ENCODE assay signal across 12 mouse cellular contexts in genomic region chr12:7776335-7776734, GRCm38 (mm10).
DNase-seq lines count a peak whose midpoint lies in the region; ATAC-seq and TF ChIP-seq lines count a peak whose summit lies in the region.
"Had no signal": no experiment of that assay in that cellular context is flagged by ENCODE, and none has a peak within 500 bp of the region (broad histone marks: within the 10 kb centered on the region; RNA-seq: fewer than 3 reads in every experiment).

No protein-coding gene starts in this region.

- WGBS in hindbrain, embryonic 14.5 days = 32% methylated on average over 3 of the region's 3 CpGs
- WGBS in neural tube, embryonic 13.5 days = 19% methylated on average over 3 of the region's 3 CpGs
- WGBS in lung, postnatal 0 days = 45% methylated on average over 3 of the region's 3 CpGs

- no peaks in the 10 kb centered on the region for H3K36me3 ChIP-seq in hindbrain, embryonic 14.5 days (replicated peaks; ENCODE audit: control insufficient read depth, insufficient read depth)
- H3K36me3 ChIP-seq in neural tube, embryonic 13.5 days = no peaks in the 10 kb centered on the region
- H3K36me3 ChIP-seq in lung, postnatal 0 days (ENCODE audit: insufficient read depth, low read length) = no peaks in the 10 kb centered on the region
- H3K36me3 ChIP-seq: limb, embryonic 15.5 days had no signal

- peak; percentile 34 for DNase-seq in embryo, embryonic 10 days (ENCODE audit: low spot score)
- DNase-seq in embryo, embryonic 9.5 days (ENCODE audit: extremely low spot score) = no peak
- DNase-seq in lung, postnatal 10 days = peak; percentile 10
- no peak for DNase-seq in lung, postnatal 25 days (ENCODE audit: low spot score)
- DNase-seq in hindbrain, embryonic 14.5 days (ENCODE audit: low spot score) = no peak
- no peak for DNase-seq in spleen, postnatal 4 days (ENCODE audit: low spot score in 2 of 2)
- DNase-seq in lung, postnatal 0 days (ENCODE audit: low spot score) = no peak
- DNase-seq: B cell, adult 2 months; gastrocnemius, postnatal 25 days had no signal

- H3K9me3 ChIP-seq in hindbrain, embryonic 14.5 days (ENCODE audit: control insufficient read depth, low read length) = no peaks in the 10 kb centered on the region
- H3K9me3 ChIP-seq in neural tube, embryonic 13.5 days = no peaks in the 10 kb centered on the region
- no peaks in the 10 kb centered on the region for H3K9me3 ChIP-seq in lung, postnatal 0 days (ENCODE audit: low read length)
- H3K9me3 ChIP-seq: limb, embryonic 15.5 days had no signal

- TF ChIP-seq EP300 in lung, postnatal 0 days (IDR thresholded peaks at IDR 0.05) = no peak

- no peaks in the 10 kb centered on the region for H3K4me1 ChIP-seq in hindbrain, embryonic 14.5 days (replicated peaks; ENCODE audit: control insufficient read depth, insufficient read depth, low read length)
- H3K4me1 ChIP-seq in neural tube, embryonic 13.5 days (replicated peaks) = peaks cover 17% of the 10 kb centered on the region
- H3K4me1 ChIP-seq in lung, postnatal 0 days (ENCODE audit: insufficient read depth, low read depth, low read length) = no peaks in the 10 kb centered on the region
- H3K4me1 ChIP-seq: limb, embryonic 15.5 days had no signal

- ATAC-seq in hindbrain, embryonic 14.5 days (ENCODE audit: low FRiP score) = peak; percentile 31; the same call in 1 of the 2 replicates
- ATAC-seq in neural tube, embryonic 13.5 days (ENCODE audit: low read depth) = 0 out of 2 replicates have a peak, but pooled peaks have one; percentile 28
- ATAC-seq in lung, postnatal 0 days = no peak
- ATAC-seq: inflammation-experienced regulatory T-cells, adult 6 months had no signal

- H3K27ac ChIP-seq in hindbrain, embryonic 14.5 days = no peak overlapping the region
- no peak overlapping the region for H3K27ac ChIP-seq in neural tube, embryonic 13.5 days (replicated peaks)
- no peak overlapping the region for H3K27ac ChIP-seq in lung, postnatal 0 days (ENCODE audit: low read length)
- H3K27ac ChIP-seq: limb, embryonic 15.5 days had no signal

- H3K4me3 ChIP-seq in hindbrain, embryonic 14.5 days (replicated peaks; ENCODE audit: low read length) = no peak overlapping the region
- no peak overlapping the region for H3K4me3 ChIP-seq in neural tube, embryonic 13.5 days
- H3K4me3 ChIP-seq in lung, postnatal 0 days (ENCODE audit: low read depth, low read length) = no peak overlapping the region
- H3K4me3 ChIP-seq: limb, embryonic 15.5 days had no signal

- no peak overlapping the region for H3K4me2 ChIP-seq in hindbrain, embryonic 14.5 days (replicated peaks)
- no peak overlapping the region for H3K4me2 ChIP-seq in neural tube, embryonic 13.5 days
- H3K4me2 ChIP-seq in lung, postnatal 0 days (replicated peaks; ENCODE audit: low read depth, low read length) = no peak overlapping the region
- H3K4me2 ChIP-seq: limb, embryonic 15.5 days had no signal

- TF ChIP-seq CTCF in lung, postnatal 0 days (IDR thresholded peaks at IDR 0.05) = no peak

- H3K27me3 ChIP-seq in hindbrain, embryonic 14.5 days (ENCODE audit: control insufficient read depth, insufficient read depth, low read length) = no peaks in the 10 kb centered on the region
- no peaks in the 10 kb centered on the region for H3K27me3 ChIP-seq in neural tube, embryonic 13.5 days
- no peaks in the 10 kb centered on the region for H3K27me3 ChIP-seq in lung, postnatal 0 days (replicated peaks; ENCODE audit: insufficient read depth, low read length)
- H3K27me3 ChIP-seq: limb, embryonic 15.5 days had no signal

- H3K9ac ChIP-seq in hindbrain, embryonic 14.5 days = no peak overlapping the region
- H3K9ac ChIP-seq in neural tube, embryonic 13.5 days = no peak overlapping the region
- no peak overlapping the region for H3K9ac ChIP-seq in lung, postnatal 0 days (replicated peaks; ENCODE audit: low read depth)
- H3K9ac ChIP-seq: limb, embryonic 15.5 days had no signal

Comparison
In these comparisons a context has a peak if more than half of its experiments do, and no peak if none do; other contexts are left out.
1. DNase-seq: peak in embryo, embryonic 10 days (single experiment) and lung, postnatal 10 days (single experiment); none in embryo, embryonic 9.5 days (single experiment), lung, postnatal 25 days (single experiment), hindbrain, embryonic 14.5 days (single experiment), spleen, postnatal 4 days (0 of 2) and lung, postnatal 0 days (single experiment).